In the genomic region with DNA sequence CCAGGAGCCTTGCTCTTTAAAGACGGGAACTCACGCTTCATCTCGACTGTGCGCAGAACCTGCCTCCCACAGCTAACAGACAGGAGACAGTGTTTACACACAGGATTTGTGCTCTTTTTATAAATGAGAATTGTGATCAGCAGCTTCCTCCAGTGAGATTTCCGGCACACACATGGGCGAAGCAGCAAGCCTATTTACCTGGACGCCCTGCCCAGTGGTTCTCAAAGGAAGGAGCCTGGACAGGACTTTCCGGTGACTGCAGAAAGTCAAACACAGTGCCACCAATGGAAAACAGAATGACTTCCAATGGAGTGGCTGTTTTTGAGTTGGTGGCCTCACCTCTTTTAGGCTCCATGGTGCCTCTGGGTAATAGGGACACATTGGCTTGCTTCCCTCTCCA, we compare ENCODE assay signal across 23 mouse cellular contexts.
DNase-seq lines count a peak whose midpoint lies in the region; ATAC-seq and TF ChIP-seq lines count a peak whose summit lies in the region.
"Had no signal": no experiment of that assay in that cellular context is flagged by ENCODE, and none has a peak within 500 bp of the region (broad histone marks: within the 10 kb centered on the region; RNA-seq: fewer than 3 reads in every experiment).

No protein-coding gene starts in this region.

- H3K4me3 ChIP-seq in embryonic fibroblast, embryonic 13.5 days (ENCODE audit: insufficient read depth, low read length), result no peak overlapping the region
- no peak overlapping the region for H3K4me3 ChIP-seq in stomach, embryonic 16.5 days (replicated peaks; ENCODE audit: low read length)
- H3K4me3 ChIP-seq: embryonic facial prominence, embryonic 10.5 days; embryonic facial prominence, embryonic 12.5 days; erythroblast, embryonic 14.5 days; forebrain, embryonic 10.5 days; forebrain, embryonic 12.5 days; forebrain, embryonic 15.5 days had no signal

- H3K9me3 ChIP-seq in stomach, embryonic 16.5 days (replicated peaks; ENCODE audit: control insufficient read depth, low read length), result no peaks in the 10 kb centered on the region
- H3K9me3 ChIP-seq: embryonic facial prominence, embryonic 10.5 days; embryonic facial prominence, embryonic 12.5 days; forebrain, embryonic 10.5 days; forebrain, embryonic 12.5 days; forebrain, embryonic 15.5 days had no signal

- peak; percentile 47; the same call in 1 of the 2 replicates for ATAC-seq in stomach, embryonic 16.5 days (ENCODE audit: insufficient read depth, low FRiP score)
- ATAC-seq: forebrain, embryonic 15.5 days; forebrain, postnatal 0 days had no signal

- intact Hi-C loops in heart, postnatal 36 days (cut with DNase I), result no loop called here

- H3K27ac ChIP-seq in embryonic fibroblast, embryonic 13.5 days (ENCODE audit: insufficient read depth, low read length), result 0 out of 2 replicates have a peak overlapping the region, but pooled peaks have one; percentile 17
- H3K27ac ChIP-seq in stomach, embryonic 16.5 days (ENCODE audit: low read length), result peak overlapping the region; percentile 41; the same call in 1 of the 2 replicates
- H3K27ac ChIP-seq: embryonic facial prominence, embryonic 10.5 days; embryonic facial prominence, embryonic 12.5 days; forebrain, embryonic 10.5 days; forebrain, embryonic 12.5 days; forebrain, embryonic 15.5 days had no signal

- 60% methylated on average over 8 of the region's 8 CpGs for WGBS in stomach, embryonic 16.5 days

- H3K9ac ChIP-seq in stomach, embryonic 16.5 days (ENCODE audit: low read length), result no peak overlapping the region
- H3K9ac ChIP-seq: embryonic facial prominence, embryonic 12.5 days; forebrain, embryonic 12.5 days; forebrain, embryonic 15.5 days; forebrain, postnatal 0 days had no signal

- no peak for TF ChIP-seq POLR2A in embryonic fibroblast, embryonic 13.5 days (IDR thresholded peaks at IDR 0.05; ENCODE audit: low read depth, low read length)

- DNase-seq in heart, adult 11 months, result peak; percentile 73
- DNase-seq in heart, postnatal 36 days, result no peak
- DNase-seq in brain, adult 2 months (ENCODE audit: low read depth, low spot score), result peak; percentile 34
- no peak for DNase-seq in adrenal gland, postnatal 10 days
- DNase-seq in right cerebral cortex, postnatal 10 days (ENCODE audit: low spot score in 2 of 2), result no peak
- DNase-seq in adrenal gland, postnatal 4 days (ENCODE audit: low spot score in 2 of 2), result no peak
- DNase-seq: adrenal gland, adult 2 months; adrenal gland, postnatal 14 days; adrenal gland, postnatal 36 days; cerebellum, adult 11-12 months; cerebellum, adult 2 months; cerebellum, adult 9-10 months; cerebellum, postnatal 10 days; cerebellum, postnatal 25 days; forebrain, postnatal 0 days had no signal

- H3K4me2 ChIP-seq in stomach, embryonic 16.5 days (ENCODE audit: low read depth, low read length), result no peak overlapping the region
- H3K4me2 ChIP-seq: embryonic facial prominence, embryonic 12.5 days; forebrain, embryonic 12.5 days; forebrain, embryonic 15.5 days had no signal

- peaks cover 10% of the 10 kb centered on the region for H3K4me1 ChIP-seq in embryonic fibroblast, embryonic 13.5 days (ENCODE audit: control insufficient read depth, insufficient read depth, low read length)
- H3K4me1 ChIP-seq in stomach, embryonic 16.5 days (ENCODE audit: control insufficient read depth, insufficient read depth, low read length), result no peaks in the 10 kb centered on the region
- H3K4me1 ChIP-seq: embryonic facial prominence, embryonic 12.5 days; forebrain, embryonic 15.5 days had no signal

- H3K36me3 ChIP-seq in stomach, embryonic 16.5 days (ENCODE audit: control insufficient read depth, insufficient read depth, low read length), result no peaks in the 10 kb centered on the region
- H3K36me3 ChIP-seq: embryonic facial prominence, embryonic 10.5 days; forebrain, embryonic 10.5 days; forebrain, embryonic 12.5 days; forebrain, embryonic 15.5 days had no signal

- H3K27me3 ChIP-seq in stomach, embryonic 16.5 days (ENCODE audit: control insufficient read depth, insufficient read depth, low read length), result no peaks in the 10 kb centered on the region
- H3K27me3 ChIP-seq: embryonic facial prominence, embryonic 12.5 days; forebrain, embryonic 12.5 days; forebrain, embryonic 15.5 days had no signal

- TF ChIP-seq CTCF in embryonic fibroblast, embryonic 13.5 days (IDR thresholded peaks at IDR 0.05; ENCODE audit: borderline replicate concordance, insufficient read depth, low read length), result no peak

Comparison
In these comparisons a context has a peak if more than half of its experiments do, and no peak if none do; other contexts are left out.
1. DNase-seq: peak in heart, adult 11 months (single experiment) and brain, adult 2 months (single experiment); none in heart, postnatal 36 days (0 of 2), adrenal gland, postnatal 10 days (single experiment), right cerebral cortex, postnatal 10 days (0 of 2) and adrenal gland, postnatal 4 days (0 of 2).